8 mouse cellular contexts compared by ENCODE assay signal in genomic region chr12:17852138-17852537, GRCm38 (mm10).
A peak's percentile ranks its signal among the peaks of the same experiment; 100 is the strongest.
DNase-seq lines count a peak whose midpoint lies in the region; ATAC-seq and TF ChIP-seq lines count a peak whose summit lies in the region.
"Not testable (repeated sequence)": the region's sequence is repeated elsewhere in the genome, so short reads cannot be mapped to it uniquely, and the experiment has no call there.

No protein-coding gene starts in this region.

- not testable (repeated sequence) for ATAC-seq in kidney, postnatal 0 days (replicated peaks; ENCODE audit: low FRiP score, low read depth); midbrain, postnatal 0 days (ENCODE audit: low FRiP score)

- not testable (repeated sequence) for H3K36me3 ChIP-seq in C2C12 (ENCODE audit: control insufficient read depth, insufficient read depth); kidney, postnatal 0 days (ENCODE audit: insufficient read depth, low read length); midbrain, postnatal 0 days (ENCODE audit: insufficient read depth, low read length)

- not testable (repeated sequence) for H3K4me1 ChIP-seq in cortical plate, adult 2 months (ENCODE audit: control insufficient read depth, insufficient read depth, low read length); kidney, postnatal 0 days (replicated peaks; ENCODE audit: insufficient read depth, low read length); midbrain, postnatal 0 days (ENCODE audit: insufficient read depth, low read length)

- H3K9me3 ChIP-seq in kidney, postnatal 0 days (replicated peaks; ENCODE audit: low read length); midbrain, postnatal 0 days (ENCODE audit: low read length): not testable (repeated sequence)

- not testable (repeated sequence) for H3K79me2 ChIP-seq in C2C12 (ENCODE audit: control insufficient read depth, insufficient read depth)

- H3K27ac ChIP-seq in cortical plate, adult 2 months (ENCODE audit: insufficient read depth, low read length); kidney, postnatal 0 days; midbrain, postnatal 0 days (ENCODE audit: low read depth, low read length): not testable (repeated sequence)

- not testable (repeated sequence) for H3K4me2 ChIP-seq in kidney, postnatal 0 days (ENCODE audit: low read length); midbrain, postnatal 0 days (ENCODE audit: low read depth, low read length, poor library complexity, severe bottlenecking)

- intact Hi-C loops in left cerebral cortex, postnatal 14 days (cut with DNase I) = not testable (repeated sequence)

- H3K4me3 ChIP-seq in C2C12 (ENCODE audit: insufficient read depth, poor library complexity, severe bottlenecking); cortical plate, adult 2 months (ENCODE audit: insufficient read depth, low read length); kidney, postnatal 0 days (replicated peaks; ENCODE audit: low read depth, low read length); midbrain, postnatal 0 days (ENCODE audit: low read depth, low read length): not testable (repeated sequence)

- 44% methylated on average over 3 of the region's 3 CpGs for WGBS in kidney, postnatal 0 days
- WGBS in midbrain, postnatal 0 days = 58% methylated on average over 3 of the region's 3 CpGs

- not testable (repeated sequence) for H3K27me3 ChIP-seq in C2C12 (ENCODE audit: control insufficient read depth, insufficient read depth, insufficient read length); kidney, postnatal 0 days (ENCODE audit: insufficient read depth, low read length); midbrain, postnatal 0 days (ENCODE audit: insufficient read depth, low read length)

- H3K79me3 ChIP-seq in C2C12 (ENCODE audit: low read depth) = not testable (repeated sequence)

- not testable (repeated sequence) for TF ChIP-seq POLR2A in cortical plate, adult 2 months (IDR thresholded peaks at IDR 0.05; ENCODE audit: extremely low read depth, insufficient read depth, low read length)

- DNase-seq in adrenal gland, postnatal 10 days = peak; percentile 75
- peak; percentile 41 to 80 for DNase-seq in heart, adult 18-20 months
- peak; percentile 47 for DNase-seq in kidney, postnatal 0 days (ENCODE audit: low spot score)
- peak; percentile 76 to 84 for DNase-seq in left cerebral cortex, postnatal 14 days (ENCODE audit: low spot score in 2 of 2)
- DNase-seq in midbrain, postnatal 0 days (ENCODE audit: low spot score) = peak; percentile 56
- peak; percentile 1 for DNase-seq in telencephalon, adult 2 months (ENCODE audit: low read depth, low spot score)

- peak; percentile 29 for TF ChIP-seq CTCF in C2C12 (IDR thresholded peaks at IDR 0.05; ENCODE audit: control insufficient read depth, insufficient read depth, insufficient read length)
- peak; percentile 54 for TF ChIP-seq CTCF in cortical plate, adult 2 months (IDR thresholded peaks at IDR 0.05; ENCODE audit: extremely low read depth, insufficient read depth, low read length)
- peak; percentile 68 for TF ChIP-seq CTCF in kidney, postnatal 0 days (IDR thresholded peaks at IDR 0.05; ENCODE audit: low read depth)
- TF ChIP-seq CTCF in midbrain, postnatal 0 days (IDR thresholded peaks at IDR 0.05) = peak; percentile 75

- H3ac ChIP-seq in C2C12 (ENCODE audit: control insufficient read depth, insufficient read length, low read depth) = not testable (repeated sequence)

- H3K9ac ChIP-seq in kidney, postnatal 0 days (ENCODE audit: low read depth, low read length); midbrain, postnatal 0 days (replicated peaks; ENCODE audit: low read length, poor library complexity, severe bottlenecking): not testable (repeated sequence)

Comparison
In these comparisons a context has a peak if more than half of its experiments do, and no peak if none do; other contexts are left out.
1. DNase-seq: peak in every context shown above with its lines; median percentile 80 in left cerebral cortex, postnatal 14 days; 75 in adrenal gland, postnatal 10 days; 60 in heart, adult 18-20 months; 56 in midbrain, postnatal 0 days; 47 in kidney, postnatal 0 days; 1 in telencephalon, adult 2 months.